Mouse (Mus musculus) lung, postnatal 0 days (tissue): ENCODE measurements around the gene Plcb1. TPM values are rescaled to one million over a fixed set of nuclear protein-coding genes. Genes with fewer than 3 reads are reported as not detected.
A peak's percentile ranks its signal among the peaks of the same experiment; 100 is the strongest.

Experiments used
- ATAC-seq: fragments of 200-750 bp; cut with Nextera tagmentation; 2 replicates; pipeline ENCODE4 v1.8.0; 2017; ENCODE audit warnings: moderate library complexity
- DNase-seq: peaks from one replicate; pipeline ENCODE4 v3.0.0-alpha.2; 2016; ENCODE audit warnings: low spot score
- H3K27ac ChIP-seq: fragments of 300-500 bp; sonication (generic); 2 replicates; pipeline ENCODE4 v1.5.1; 2014; ENCODE audit warnings: antibody characterized with exemption, mild to moderate bottlenecking, low read length, mixed read lengths
- H3K27me3 ChIP-seq: fragments of 300-500 bp; sonication (generic); replicated peaks from 2 replicates; pipeline ENCODE4 v1.6.1; 2014; ENCODE audit warnings: low read length, mixed read lengths; ENCODE audit not compliant: insufficient read depth
- H3K36me3 ChIP-seq: fragments of 300-500 bp; sonication (generic); 2 replicates; pipeline ENCODE4 v1.6.1; 2014; ENCODE audit warnings: low read length, mixed read lengths; ENCODE audit not compliant: insufficient read depth
- H3K4me1 ChIP-seq: fragments of 300-500 bp; sonication (generic); 2 replicates; pipeline ENCODE4 v1.6.1; 2014; ENCODE audit warnings: antibody characterized with exemption, low read depth, low read length, mixed read lengths; ENCODE audit not compliant: insufficient read depth
- H3K4me2 ChIP-seq: fragments of 300-500 bp; sonication (generic); replicated peaks from 2 replicates; pipeline ENCODE4 v1.6.1; 2014; ENCODE audit warnings: low read depth, mild to moderate bottlenecking, low read length, moderate library complexity, mixed read lengths
- H3K4me3 ChIP-seq: fragments of 300-500 bp; sonication (generic); 2 replicates; pipeline ENCODE4 v1.5.1; 2014; ENCODE audit warnings: low read depth, low read length
- H3K9ac ChIP-seq: fragments of 300-500 bp; sonication (generic); replicated peaks from 2 replicates; pipeline ENCODE4 v1.6.1; 2014; ENCODE audit warnings: low read depth, mild to moderate bottlenecking
- H3K9me3 ChIP-seq: fragments of 300-500 bp; sonication (generic); 2 replicates; pipeline ENCODE4 v1.6.1; 2016; ENCODE audit warnings: low read length, mixed read lengths
- CTCF ChIP-seq: IDR thresholded peaks from 2 replicates; pipeline ENCODE4 v1.5.1; 2016; ENCODE audit warnings: antibody characterized with exemption, mild to moderate bottlenecking
- EP300 ChIP-seq: IDR thresholded peaks from 2 replicates; pipeline ENCODE4 v1.6.1; 2016; ENCODE audit warnings: antibody characterized with exemption, mild to moderate bottlenecking, control low read depth
- WGBS: fragments of 180-500 bp; shearing (Covaris S2); extraction: QIAGEN DNeasy Blood & Tissue Kit; methylation state at CpG from one replicate; pipeline ENCODE4 v1.1.7; 2014; 5-methylcytosine and 5-hydroxymethylcytosine counted together
- polyA plus RNA-seq: library from polyadenylated mRNA; unstranded; fragments of >200 nt; fragmentation: Nextera tagmentation; extraction: Ambion mirVana; gene quantifications from 2 replicates; pipeline ENCODE4 v1.2.1, GENCODE M21; 2015

Plcb1 gene
- polyA plus RNA-seq, 1 experiment from 2014 or later, result 8.7 TPM

- ATAC-seq, result peak; percentile 41; the same call in 1 of the 2 replicates
- H3K36me3 ChIP-seq, result no peaks in the 10 kb centered on the region
Observed at GRCm38 (mm10) chr2:134894776-134895175, 108.9 kb downstream of the Plcb1 start.

DNA sequence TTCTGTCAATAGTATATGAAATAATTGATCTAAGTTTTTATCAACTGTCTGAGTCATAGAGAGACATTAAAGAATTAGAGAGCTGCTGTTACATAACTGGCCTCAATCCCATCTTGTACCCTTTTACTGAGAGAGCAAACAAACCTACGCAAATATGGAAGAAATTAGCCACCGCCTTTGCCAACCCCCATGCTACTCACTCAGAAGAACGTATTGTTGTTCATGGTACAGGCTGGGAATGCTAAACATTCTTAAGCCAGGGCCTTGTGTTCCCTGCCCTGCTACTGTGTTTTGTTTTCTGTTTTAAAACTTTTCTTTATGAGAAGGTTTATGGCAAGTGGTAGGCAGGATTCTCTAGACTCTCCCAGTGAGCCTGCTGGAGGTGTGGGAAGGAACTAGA lies 110.3 kb downstream of the Plcb1 start:
- H3K36me3 ChIP-seq, result no peaks in the 10 kb centered on the region
- H3K4me2 ChIP-seq, result no peak overlapping the region
- no peak for ATAC-seq
- no peaks in the 10 kb centered on the region for H3K27me3 ChIP-seq
- H3K4me1 ChIP-seq, result no peaks in the 10 kb centered on the region
- H3K4me3 ChIP-seq, result no peak overlapping the region
- H3K9ac ChIP-seq, result no peak overlapping the region
- H3K9me3 ChIP-seq, result no peaks in the 10 kb centered on the region
- no peak overlapping the region for H3K27ac ChIP-seq
- no peak for TF ChIP-seq EP300
- no peak for TF ChIP-seq CTCF
- DNase-seq, result no peak
- 50% methylated on average over 3 of the region's 3 CpGs for WGBS

More at GRCm38 (mm10) chr2:134894776-134895175, 108.9 kb downstream of the Plcb1 start:
- 66% methylated on average over 4 of the region's 4 CpGs for WGBS
- Histone ChIP-seq H3K4me2 (no peak overlapping the region), H3K27me3 (no peaks in the 10 kb centered on the region), H3K9me3 (no peaks in the 10 kb centered on the region), H3K9ac (no peak overlapping the region), H3K27ac (no peak overlapping the region), H3K4me1 (no peaks in the 10 kb centered on the region), H3K4me3 (no peak overlapping the region)
- peak; percentile 51 for DNase-seq
- no peak for TF ChIP-seq EP300
- TF ChIP-seq CTCF, result no peak

- TF ChIP-seq EP300 (no peak), CTCF (no peak)
- WGBS, result 84% methylated on average over 5 of the region's 5 CpGs
- no peak for ATAC-seq
Observed at GRCm38 (mm10) chr2:134897083-134897482, 111.2 kb downstream of the Plcb1 start.

GRCm38 (mm10) chr2:134901521-134901920 lies 115.7 kb downstream of the Plcb1 start:
- no peak for ATAC-seq
- TF ChIP-seq EP300 (no peak), CTCF (peak; percentile 34)
- Histone ChIP-seq H3K9ac (no peak overlapping the region), H3K4me3 (no peak overlapping the region), H3K36me3 (no peaks in the 10 kb centered on the region), H3K9me3 (no peaks in the 10 kb centered on the region), H3K4me2 (no peak overlapping the region), H3K27me3 (no peaks in the 10 kb centered on the region), H3K27ac (no peak overlapping the region), H3K4me1 (no peaks in the 10 kb centered on the region)
- WGBS, result 79% methylated on average over 2 of the region's 2 CpGs
- DNase-seq, result no peak

More at GRCm38 (mm10) chr2:134897083-134897482, 111.2 kb downstream of the Plcb1 start:
- Histone ChIP-seq H3K9me3 (no peaks in the 10 kb centered on the region), H3K36me3 (no peaks in the 10 kb centered on the region), H3K27me3 (no peaks in the 10 kb centered on the region), H3K4me1 (no peaks in the 10 kb centered on the region), H3K9ac (no peak overlapping the region), H3K4me3 (no peak overlapping the region), H3K27ac (no peak overlapping the region), H3K4me2 (no peak overlapping the region)
- no peak for DNase-seq

DNA sequence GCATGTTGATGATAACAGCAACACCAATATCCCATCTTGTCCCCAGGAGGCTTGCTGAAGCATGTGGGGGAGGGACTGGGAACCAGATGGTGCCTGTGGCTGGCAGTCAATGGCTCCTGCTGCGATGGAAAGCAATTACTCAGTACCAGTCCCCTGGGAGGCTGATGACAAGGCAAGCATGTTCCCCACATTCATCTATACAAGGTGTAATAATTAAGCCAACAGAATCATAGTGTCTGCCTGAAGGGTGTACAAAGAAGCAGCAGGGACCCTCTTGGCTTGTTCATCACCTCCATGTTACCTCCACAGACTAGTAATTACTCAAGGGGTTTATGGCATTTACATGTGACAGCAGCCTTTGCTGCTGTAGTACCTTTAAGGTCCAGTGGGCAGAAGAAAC lies 125.0 kb downstream of the Plcb1 start:
- H3K9ac ChIP-seq, result no peak overlapping the region

GRCm38 (mm10) chr2:134911360-134911759 lies 125.5 kb downstream of the Plcb1 start:
- Histone ChIP-seq H3K27me3 (no peaks in the 10 kb centered on the region), H3K9ac (no peak overlapping the region), H3K36me3 (no peaks in the 10 kb centered on the region), H3K27ac (no peak overlapping the region), H3K4me1 (no peaks in the 10 kb centered on the region), H3K4me3 (no peak overlapping the region), H3K4me2 (no peak overlapping the region), H3K9me3 (no peaks in the 10 kb centered on the region)
- DNase-seq (no peak), ATAC-seq (no peak)
- WGBS, result 95% methylated on average over 6 of the region's 6 CpGs
- TF ChIP-seq CTCF (no peak), EP300 (no peak)

More for the DNA sequence above, 125.0 kb downstream of the Plcb1 start:
- Histone ChIP-seq H3K4me2 (no peak overlapping the region), H3K36me3 (no peaks in the 10 kb centered on the region), H3K27ac (no peak overlapping the region), H3K4me3 (no peak overlapping the region), H3K27me3 (no peaks in the 10 kb centered on the region), H3K9me3 (no peaks in the 10 kb centered on the region), H3K4me1 (no peaks in the 10 kb centered on the region)
- DNase-seq, result no peak
- TF ChIP-seq CTCF (no peak), EP300 (no peak)
- 59% methylated on average over 1 of the region's 1 CpGs for WGBS
- ATAC-seq, result no peak

GRCm38 (mm10) chr2:134912616-134913015 lies 126.7 kb downstream of the Plcb1 start:
- Histone ChIP-seq H3K36me3 (no peaks in the 10 kb centered on the region), H3K9ac (no peak overlapping the region), H3K27me3 (no peaks in the 10 kb centered on the region), H3K4me2 (no peak overlapping the region), H3K9me3 (no peaks in the 10 kb centered on the region), H3K4me1 (no peaks in the 10 kb centered on the region), H3K27ac (no peak overlapping the region), H3K4me3 (no peak overlapping the region)
- no peak for TF ChIP-seq EP300
- TF ChIP-seq CTCF, result no peak
- no peak for DNase-seq
- no peak for ATAC-seq
- WGBS, result 82% methylated on average over 2 of the region's 2 CpGs
